Mouse (Mus musculus) heart, adult 2 months (tissue): ENCODE results near the gene Ccdc62.

Source experiments
- CTCF ChIP-seq: fragments of 200-600 bp; IDR thresholded peaks from 2 replicates; pipeline ENCODE4 v1.8.1; 2022; ENCODE audit warnings: antibody characterized with exemption, mild to moderate bottlenecking, moderate library complexity
- EP300 ChIP-seq: fragments of 200-500 bp; IDR thresholded peaks from 2 replicates; pipeline ENCODE4 v1.6.1; 2011; ENCODE audit warnings: low read depth, low read length, control low read depth; ENCODE audit not compliant: insufficient read depth
- POLR2A ChIP-seq: fragments of 200-500 bp; IDR thresholded peaks from 2 replicates; pipeline ENCODE4 v1.6.1; 2011; ENCODE audit warnings: mild to moderate bottlenecking, low read depth, low read length, control low read depth; ENCODE audit not compliant: insufficient read depth

GRCm38 (mm10) chr5:124014180-124014579 is 83.7 kb downstream of the Ccdc62 start:
- TF ChIP-seq EP300 (no peak), CTCF (no peak), POLR2A (no peak)
